Comparison of ENCODE assay signal across 19 mouse cellular contexts in the genomic region with DNA sequence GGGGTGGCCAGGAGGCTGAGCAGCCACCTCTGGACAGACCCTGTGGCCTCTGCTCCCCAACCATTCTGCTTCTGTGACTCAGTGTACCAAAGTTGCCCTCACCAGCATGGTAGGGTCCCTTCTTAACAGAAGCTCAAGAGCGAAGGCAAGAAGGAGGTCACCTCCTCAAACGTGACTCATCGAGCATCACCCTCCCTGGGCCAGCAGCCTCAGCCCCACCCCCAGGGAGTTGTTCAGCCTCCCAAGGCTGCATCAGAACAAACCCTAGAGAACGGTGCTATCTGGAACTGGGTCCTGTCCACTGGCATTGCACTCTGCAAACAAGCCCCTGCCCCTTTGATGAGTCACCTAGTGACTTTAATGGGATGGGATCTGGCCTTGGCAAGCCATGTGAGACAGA. TPM values are rescaled to one million over a fixed set of nuclear protein-coding genes. Genes with fewer than 3 reads are reported as not detected.
A peak's percentile ranks its signal among the peaks of the same experiment; 100 is the strongest.
DNase-seq lines count a peak whose midpoint lies in the region; ATAC-seq and TF ChIP-seq lines count a peak whose summit lies in the region.
"Had no signal": no experiment of that assay in that cellular context is flagged by ENCODE, and none has a peak within 500 bp of the region (broad histone marks: within the 10 kb centered on the region; RNA-seq: fewer than 3 reads in every experiment).

No protein-coding gene starts in this region.

- H3K4me3 ChIP-seq in heart, embryonic 10.5 days = no peak overlapping the region
- no peak overlapping the region for H3K4me3 ChIP-seq in CH12.LX (replicated peaks in 1 of 3; ENCODE audit: low read depth in 2 of 3, low read length in 2 of 3, poor library complexity in 1 of 3)
- no peak overlapping the region for H3K4me3 ChIP-seq in forebrain, embryonic 15.5 days
- H3K4me3 ChIP-seq: embryonic facial prominence, embryonic 12.5 days; forebrain, embryonic 12.5 days; midbrain, embryonic 12.5 days had no signal

- no peak for TF ChIP-seq RAD21 in CH12.LX (IDR thresholded peaks at IDR 0.05; ENCODE audit: low read depth, low read length)

- no peaks in the 10 kb centered on the region for H3K9me3 ChIP-seq in heart, embryonic 10.5 days
- H3K9me3 ChIP-seq in CH12.LX (replicated peaks; ENCODE audit: low read length) = no peaks in the 10 kb centered on the region
- no peaks in the 10 kb centered on the region for H3K9me3 ChIP-seq in forebrain, embryonic 15.5 days
- H3K9me3 ChIP-seq: embryonic facial prominence, embryonic 12.5 days; forebrain, embryonic 12.5 days; midbrain, embryonic 12.5 days had no signal

- 55% methylated on average over 4 of the region's 4 CpGs for WGBS in heart, embryonic 10.5 days
- WGBS in forebrain, embryonic 15.5 days = 88% methylated on average over 4 of the region's 4 CpGs

- no peak for TF ChIP-seq POLR2A in CH12.LX (IDR thresholded peaks at IDR 0.05; ENCODE audit: low read depth, low read length)

- no peak overlapping the region for H3K9ac ChIP-seq in CH12.LX (ENCODE audit: insufficient read depth, low read depth)
- H3K9ac ChIP-seq in forebrain, embryonic 15.5 days (replicated peaks) = no peak overlapping the region
- H3K9ac ChIP-seq: embryonic facial prominence, embryonic 12.5 days; forebrain, embryonic 12.5 days; hindbrain, embryonic 14.5 days; midbrain, embryonic 12.5 days had no signal

- no peak for TF ChIP-seq EP300 in CH12.LX (IDR thresholded peaks at IDR 0.05; ENCODE audit: low read length)

- DNase-seq in heart, embryonic 10.5 days (ENCODE audit: low spot score) = peak; percentile 72
- no peak for DNase-seq in heart, postnatal 4 days
- DNase-seq in 3134 (ENCODE audit: extremely low read depth, insufficient read length, low spot score) (peak; percentile 83), CH12.LX (ENCODE audit: extremely low read depth) (peak; percentile 5)
- peak; percentile 68 for DNase-seq in adrenal gland, postnatal 10 days
- no peak for DNase-seq in gastrocnemius, postnatal 4 days (ENCODE audit: low spot score in 2 of 2)
- no peak for DNase-seq in spleen, postnatal 4 days (ENCODE audit: low spot score in 2 of 2)
- DNase-seq: thymus, adult 18-20 months had no signal

- no peak for ATAC-seq in forebrain, embryonic 15.5 days (replicated peaks)

- no peak for TF ChIP-seq CTCF in CH12.LX (conservative IDR thresholded peaks at IDR 0.05 in 1 of 2, IDR thresholded peaks at IDR 0.05 in 1 of 2; ENCODE audit: low read depth in 2 of 2, low read length in 2 of 2)

- H3K4me2 ChIP-seq in CH12.LX (ENCODE audit: insufficient read depth, low read depth, poor library complexity, severe bottlenecking) = no peak overlapping the region
- H3K4me2 ChIP-seq in forebrain, embryonic 15.5 days (replicated peaks) = no peak overlapping the region
- H3K4me2 ChIP-seq: embryonic facial prominence, embryonic 12.5 days; forebrain, embryonic 12.5 days; hindbrain, embryonic 14.5 days; liver, embryonic 11.5 days; midbrain, embryonic 12.5 days had no signal

- in situ Hi-C loops in CH12.LX (cut with MboI; ENCODE audit: low pct_ligation_motif_present, low pct_unique_long_range_greater_than_20kb, low sequenced_read_pairs) = no loop called here

- no peaks in the 10 kb centered on the region for H3K79me2 ChIP-seq in CH12.LX (replicated peaks; ENCODE audit: control insufficient read depth, extremely low read depth, insufficient read depth, poor library complexity, severe bottlenecking)

- peaks cover 35% of the 10 kb centered on the region; the same call in 1 of the 2 replicates for H3K27me3 ChIP-seq in heart, embryonic 10.5 days (ENCODE audit: insufficient read depth, poor library complexity, severe bottlenecking)
- peaks cover 77% of the 10 kb centered on the region for H3K27me3 ChIP-seq in CH12.LX (replicated peaks)
- no peaks in the 10 kb centered on the region for H3K27me3 ChIP-seq in forebrain, embryonic 15.5 days
- H3K27me3 ChIP-seq: embryonic facial prominence, embryonic 12.5 days; forebrain, embryonic 12.5 days; midbrain, embryonic 12.5 days had no signal

- no peak overlapping the region for H3K27ac ChIP-seq in heart, embryonic 10.5 days
- H3K27ac ChIP-seq in CH12.LX (ENCODE audit: insufficient read depth, low read depth) = no peak overlapping the region
- no peak overlapping the region for H3K27ac ChIP-seq in forebrain, embryonic 15.5 days (replicated peaks)
- H3K27ac ChIP-seq: embryonic facial prominence, embryonic 12.5 days; forebrain, embryonic 12.5 days; hindbrain, embryonic 14.5 days; kidney, postnatal 0 days; midbrain, embryonic 12.5 days had no signal

- no peaks in the 10 kb centered on the region for H3K36me3 ChIP-seq in heart, embryonic 10.5 days
- no peaks in the 10 kb centered on the region for H3K36me3 ChIP-seq in CH12.LX (replicated peaks in 1 of 2; ENCODE audit: control insufficient read depth in 1 of 2, insufficient read depth in 1 of 2, low read length in 1 of 2)
- H3K36me3 ChIP-seq in forebrain, embryonic 15.5 days = no peaks in the 10 kb centered on the region
- H3K36me3 ChIP-seq: embryonic facial prominence, embryonic 12.5 days; forebrain, embryonic 12.5 days; midbrain, embryonic 12.5 days had no signal

- dilution Hi-C loops in CH12.LX (cut with MboI; ENCODE audit: extremely low pct_ligation_motif_present, extremely low pct_unique_long_range_greater_than_20kb, low sequenced_read_pairs) = no loop called here

- peaks cover 5% of the 10 kb centered on the region; the same call in 1 of the 2 replicates for H3K4me1 ChIP-seq in heart, embryonic 10.5 days
- peaks cover 3 to 14% of the 10 kb centered on the region in 2 experiments; a peak in 3 of 4 replicates for H3K4me1 ChIP-seq in CH12.LX (ENCODE audit: control insufficient read depth in 1 of 2, insufficient read depth in 2 of 2)
- H3K4me1 ChIP-seq in forebrain, embryonic 15.5 days = no peaks in the 10 kb centered on the region
- H3K4me1 ChIP-seq: embryonic facial prominence, embryonic 12.5 days; forebrain, embryonic 12.5 days; midbrain, embryonic 12.5 days had no signal

TF ChIP-seq in CH12.LX, 34 proteins besides CTCF, POLR2A, EP300 and RAD21:
- TF ChIP-seq HCFC1 (IDR thresholded peaks at IDR 0.05; ENCODE audit: low read depth, low read length) = no peak
- TF ChIP-seq MAFK (IDR thresholded peaks at IDR 0.05; ENCODE audit: insufficient replicate concordance, low read length) = no peak
- no peak for TF ChIP-seq PAX5 (IDR thresholded peaks at IDR 0.05; ENCODE audit: low read length)
- TF ChIP-seq MAZ (IDR thresholded peaks at IDR 0.05; ENCODE audit: low read depth, low read length) = no peak
- TF ChIP-seq ZMIZ1 (IDR thresholded peaks at IDR 0.05; ENCODE audit: low read depth, low read length) = no peak
- TF ChIP-seq NRF1 (IDR thresholded peaks at IDR 0.05; ENCODE audit: low read depth, low read length) = no peak
- TF ChIP-seq POLR2AphosphoS2 (IDR thresholded peaks at IDR 0.05; ENCODE audit: low read depth, low read length) = no peak
- TF ChIP-seq CHD1 (IDR thresholded peaks at IDR 0.05; ENCODE audit: low read depth, low read length) = no peak
- TF ChIP-seq ZC3H11A (IDR thresholded peaks at IDR 0.05; ENCODE audit: low read depth, low read length) = no peak
- no peak for TF ChIP-seq USF2 (conservative IDR thresholded peaks at IDR 0.05; ENCODE audit: low read depth, low read length)
- TF ChIP-seq NELFE (IDR thresholded peaks at IDR 0.05; ENCODE audit: low read depth, low read length) = no peak
- no peak for TF ChIP-seq ZNF384 (IDR thresholded peaks at IDR 0.05; ENCODE audit: low read depth, low read length)
- TF ChIP-seq JUN (IDR thresholded peaks at IDR 0.05; ENCODE audit: insufficient read depth, low read depth, low read length) = no peak
- TF ChIP-seq CHD2 (IDR thresholded peaks at IDR 0.05; ENCODE audit: low read length) = no peak
- TF ChIP-seq IRF4 (IDR thresholded peaks at IDR 0.05; ENCODE audit: low read depth, low read length) = no peak
- TF ChIP-seq UBTF (IDR thresholded peaks at IDR 0.05; ENCODE audit: low read depth, low read length) = no peak
- TF ChIP-seq MYC (IDR thresholded peaks at IDR 0.05; ENCODE audit: low read depth, low read length) = no peak
- no peak for TF ChIP-seq MAX (IDR thresholded peaks at IDR 0.05; ENCODE audit: low read length)
- TF ChIP-seq TCF12 (IDR thresholded peaks at IDR 0.05; ENCODE audit: low read depth, low read length) = no peak

RNA-seq across cellular contexts. Expression of a gene that starts 5.8 kb away (rescaled TPM):
- polyA plus RNA-seq in heart, embryonic 10.5 days (2016; fragmentation: Nextera tagmentation; extraction: Ambion mirVana) = not detected in 2 replicates
- not detected for total RNA-seq in heart, postnatal 4 days (2021)
- total RNA-seq in CH12.LX (2012; rRNA removed) = not detected in 2 replicates
- not detected in 2 replicates for total RNA-seq in CH12.LX (2014; rRNA removed)
- not detected in 2 replicates for polyA plus RNA-seq in CH12.LX (2012; ENCODE audit: insufficient read length, low read depth)
- not detected for total RNA-seq in adrenal gland, postnatal 10 days (2021)
- polyA plus RNA-seq in forebrain, embryonic 15.5 days (2015; fragmentation: Nextera tagmentation; extraction: Ambion mirVana) = not detected in 2 replicates
- under 1 TPM; 0.08 to 0.10 TPM for total RNA-seq in gastrocnemius, postnatal 4 days (2021)
- total RNA-seq: layer of hippocampus, adult 8-10 months; left cerebral cortex, postnatal 10 days had no signal
- polyA plus RNA-seq: embryonic facial prominence, embryonic 12.5 days; forebrain, embryonic 12.5 days; heart, embryonic 14.5 days; hindbrain, embryonic 14.5 days; kidney, postnatal 0 days; liver, embryonic 11.5 days; lung, embryonic 16.5 days; midbrain, embryonic 12.5 days had no signal

RNA-seq across cellular contexts. Expression of a gene that starts 8.2 kb away (rescaled TPM):
- polyA plus RNA-seq in heart, embryonic 10.5 days (2016; fragmentation: Nextera tagmentation; extraction: Ambion mirVana) = 0.17 and 0.21 TPM in 2 replicates
- 1 to 10 TPM; 4.2 to 4.9 TPM for total RNA-seq in heart, postnatal 4 days (2021)
- total RNA-seq in CH12.LX (2012; rRNA removed) (not detected in 2 replicates), CH12.LX (2014; rRNA removed) (not detected in 2 replicates)
- not detected in 2 replicates for polyA plus RNA-seq in CH12.LX (2012; ENCODE audit: insufficient read length, low read depth)
- 1 to 10 TPM; 4.3 to 4.6 TPM for total RNA-seq in adrenal gland, postnatal 10 days (2021)
- polyA plus RNA-seq in forebrain, embryonic 15.5 days (2015; fragmentation: Nextera tagmentation; extraction: Ambion mirVana) = 2.0 and 2.2 TPM in 2 replicates
- 10 to 100 TPM; 13.1 to 15.8 TPM for total RNA-seq in gastrocnemius, postnatal 4 days (2021)
- polyA plus RNA-seq: liver, embryonic 11.5 days had no signal

RNA-seq across cellular contexts. Expression of a gene that starts 25.1 kb away (rescaled TPM):
- polyA plus RNA-seq in heart, embryonic 10.5 days (2016; fragmentation: Nextera tagmentation; extraction: Ambion mirVana) = 5.7 and 5.8 TPM in 2 replicates
- total RNA-seq in heart, postnatal 4 days (2021) = 1 to 10 TPM; 7.0 to 9.8 TPM
- total RNA-seq in CH12.LX (2012; rRNA removed) (6.9 and 7.3 TPM in 2 replicates), CH12.LX (2014; rRNA removed) (3.7 TPM in 2 replicates)
- 7.2 and 7.9 TPM in 2 replicates for polyA plus RNA-seq in CH12.LX (2012; ENCODE audit: insufficient read length, low read depth)
- total RNA-seq in adrenal gland, postnatal 10 days (2021) = 10 to 100 TPM; 12.4 to 18.4 TPM
- 2.9 and 3.4 TPM in 2 replicates for polyA plus RNA-seq in forebrain, embryonic 15.5 days (2015; fragmentation: Nextera tagmentation; extraction: Ambion mirVana)
- total RNA-seq in gastrocnemius, postnatal 4 days (2021) = 10 to 100 TPM in 1 of 2 experiments, 1 to 10 TPM in 1; 9.4 to 11.7 TPM

Comparison
In these comparisons a context has a peak if more than half of its experiments do, and no peak if none do; other contexts are left out.
1. DNase-seq: peak in heart, embryonic 10.5 days (single experiment), 3134 (single experiment), CH12.LX (single experiment) and adrenal gland, postnatal 10 days (single experiment); none in heart, postnatal 4 days (single experiment), gastrocnemius, postnatal 4 days (0 of 2) and spleen, postnatal 4 days (0 of 2).
2. RNA of a gene that starts 8.2 kb away (total RNA-seq): 13.1 to 15.8 TPM in gastrocnemius, postnatal 4 days, 4.2 to 4.9 TPM in heart, postnatal 4 days and 4.3 to 4.6 TPM in adrenal gland, postnatal 10 days; not detected in CH12.LX; every median in the first group is over 4 times any median in the second.